Mouse (Mus musculus): ENCODE results near the gene Cphx1.
"Not testable (repeated sequence)": the region's sequence is repeated elsewhere in the genome, so short reads cannot be mapped to it uniquely, and the experiment has no call there.

Cphx1 gene

DNA sequence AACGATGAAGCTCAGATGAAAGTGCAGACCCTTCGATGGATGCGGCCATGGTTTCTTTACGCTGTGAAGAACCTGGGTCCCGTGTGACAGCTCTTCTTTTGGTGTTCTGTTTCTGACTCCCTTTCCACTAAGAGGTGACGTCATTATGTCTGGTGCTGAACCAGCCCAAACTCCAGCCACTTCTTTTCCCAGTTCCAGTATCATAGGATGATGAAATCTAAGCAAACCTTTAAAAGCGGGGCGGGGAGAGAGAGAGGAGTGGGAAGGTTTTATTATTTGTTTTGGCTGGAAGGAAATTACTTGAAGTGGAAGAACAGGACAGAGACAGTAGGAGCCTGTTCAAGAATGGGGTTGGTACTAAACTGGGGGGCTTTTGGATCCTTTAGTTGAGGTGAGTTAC, at the start of gene Cphx1:
Cphx1 (plus strand) TSS at position 301 of the 400 bp plus-strand sequence.
- not testable (repeated sequence) for DNase-seq (ENCODE audit: low read depth, low spot score)

DNA sequence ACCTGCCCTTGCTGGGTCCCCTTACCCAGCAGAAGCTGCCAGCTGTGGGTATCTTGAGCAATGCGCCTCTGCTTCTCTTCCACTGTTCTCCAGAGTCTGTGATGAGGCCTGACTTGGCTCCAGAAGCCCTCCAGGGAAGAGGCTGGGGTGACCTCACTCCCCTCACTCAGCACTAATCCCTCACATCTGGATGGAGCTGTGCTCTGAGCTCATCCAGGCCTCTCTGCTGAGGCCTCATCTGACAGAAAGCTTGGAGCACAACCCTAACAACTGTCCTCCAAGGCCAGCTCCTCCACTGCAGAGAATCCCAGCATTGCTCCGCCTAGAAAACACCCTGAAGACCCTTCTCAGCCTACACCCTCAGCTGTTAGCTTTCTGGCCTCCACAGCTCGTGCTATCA, 43.5 kb upstream of the Cphx1 start:
- not testable (repeated sequence) for DNase-seq (ENCODE audit: low read depth, low spot score)

- DNase-seq (ENCODE audit: low read depth, low spot score): not testable (repeated sequence)
Observed at GRCm38 (mm10) chr14:25895686-25896085, 42.4 kb upstream of the Cphx1 start.

DNA sequence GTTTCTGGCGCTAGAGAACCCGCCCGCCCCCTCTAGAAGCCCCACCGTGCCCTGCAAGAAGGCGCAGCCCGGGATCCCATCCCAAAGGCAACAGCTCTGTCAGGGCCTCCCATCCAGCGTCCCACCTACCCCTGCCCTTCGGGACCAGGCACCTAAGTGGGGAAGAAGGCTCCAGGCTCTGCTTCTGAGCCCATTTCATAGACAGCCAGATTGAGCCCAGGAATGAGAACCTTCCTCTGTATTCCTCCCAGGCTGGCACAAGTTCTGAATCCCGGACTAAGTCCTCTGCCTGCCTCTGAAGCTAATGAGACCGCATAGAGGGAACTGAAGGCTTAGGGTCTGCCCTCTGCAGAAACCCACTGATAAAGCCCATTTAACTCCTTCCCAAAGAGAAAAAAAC, 35.1 kb upstream of the Cphx1 start, which contains the start of gene Plac9a:
Plac9a (minus strand) TSS at position 101 of the 400 bp plus-strand sequence.
- DNase-seq (ENCODE audit: low read depth, low spot score): not testable (repeated sequence)

- DNase-seq (ENCODE audit: low read depth, low spot score): not testable (repeated sequence)
Observed at GRCm38 (mm10) chr14:25905243-25905642, 32.9 kb upstream of the Cphx1 start.

DNA sequence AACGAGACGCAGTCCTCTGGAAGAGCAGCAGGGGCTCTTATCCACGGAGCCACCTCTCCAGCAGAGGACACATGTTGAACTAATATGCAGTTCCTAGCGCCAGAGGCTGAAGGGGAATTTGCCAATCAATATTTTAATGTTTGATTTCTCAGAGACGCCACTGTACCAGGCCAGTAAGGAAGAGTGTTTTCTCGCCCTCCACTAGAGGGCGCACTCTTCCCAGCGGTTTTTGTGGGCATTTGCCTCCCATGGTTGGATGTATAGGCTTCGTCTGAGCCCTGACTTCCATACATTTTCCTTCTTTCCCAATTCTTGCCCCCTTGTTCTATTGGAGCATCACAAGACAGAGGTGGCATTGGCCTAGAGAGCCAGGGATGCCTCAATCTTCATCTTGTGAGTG, 30.8 kb upstream of the Cphx1 start:
- DNase-seq (ENCODE audit: low read depth, low spot score): not testable (repeated sequence)

DNA sequence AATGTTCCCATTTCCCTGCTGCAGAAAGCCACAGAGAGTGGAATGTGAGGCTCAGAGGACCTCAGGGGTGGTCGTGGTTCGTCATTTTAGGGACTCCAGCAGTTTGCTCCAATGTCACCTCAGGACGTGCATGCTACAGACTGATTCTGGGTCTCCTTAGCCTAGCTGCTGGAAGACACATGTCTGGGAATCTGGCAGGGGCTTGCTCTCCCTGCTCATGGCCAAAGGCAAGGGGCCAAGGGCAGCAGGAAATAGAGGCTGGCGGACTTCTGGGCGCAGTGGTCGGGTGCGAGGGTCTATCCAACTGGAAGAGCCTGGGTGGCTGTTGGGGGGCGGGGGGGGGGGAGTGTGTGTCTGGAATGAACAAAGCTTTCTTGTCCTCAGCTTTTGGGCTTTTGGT, 29.1 kb upstream of the Cphx1 start:
- DNase-seq (ENCODE audit: low read depth, low spot score): not testable (repeated sequence)

GRCm38 (mm10) chr14:25918427-25919170, 19.5 kb upstream of the Cphx1 start:
- DNase-seq (ENCODE audit: low read depth, low spot score): not testable (repeated sequence)

DNA sequence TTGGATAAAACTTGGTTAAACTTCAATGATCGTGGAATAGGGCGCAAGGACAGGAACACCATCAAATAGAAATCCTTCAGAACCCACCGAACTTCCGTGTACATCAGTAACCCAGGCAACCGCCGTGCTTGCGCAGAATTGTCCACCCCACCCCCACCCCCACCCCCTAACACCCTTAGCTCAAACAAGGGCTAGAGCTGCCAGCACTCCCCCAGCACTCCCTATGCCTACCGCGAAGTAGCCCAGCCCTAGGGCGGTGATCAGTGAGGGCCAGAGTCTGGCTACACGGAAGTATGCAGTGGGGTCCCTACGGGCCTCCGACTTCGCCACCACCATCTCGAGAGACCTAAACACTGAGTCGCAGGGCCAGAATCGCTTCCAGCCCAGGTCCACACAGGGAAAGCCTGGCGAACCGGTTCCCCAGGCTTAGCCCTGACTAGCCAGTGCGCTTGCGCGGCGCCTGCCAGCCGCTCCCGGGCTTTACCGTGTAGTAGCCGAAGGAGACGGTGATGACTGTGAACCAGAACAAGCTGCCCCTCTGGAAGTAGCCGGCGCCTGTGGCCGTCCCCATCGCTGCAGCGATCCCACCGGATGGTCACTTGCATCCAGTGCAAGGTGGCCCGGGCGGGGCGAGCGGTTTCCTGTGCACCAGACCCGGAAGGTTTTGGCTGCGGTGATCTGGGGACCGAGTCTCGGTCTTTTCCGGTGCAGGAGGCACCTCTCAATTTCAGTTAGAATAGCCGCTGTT, 11.1 kb upstream of the Cphx1 start:
- DNase-seq (ENCODE audit: low read depth, low spot score): not testable (repeated sequence)

DNA sequence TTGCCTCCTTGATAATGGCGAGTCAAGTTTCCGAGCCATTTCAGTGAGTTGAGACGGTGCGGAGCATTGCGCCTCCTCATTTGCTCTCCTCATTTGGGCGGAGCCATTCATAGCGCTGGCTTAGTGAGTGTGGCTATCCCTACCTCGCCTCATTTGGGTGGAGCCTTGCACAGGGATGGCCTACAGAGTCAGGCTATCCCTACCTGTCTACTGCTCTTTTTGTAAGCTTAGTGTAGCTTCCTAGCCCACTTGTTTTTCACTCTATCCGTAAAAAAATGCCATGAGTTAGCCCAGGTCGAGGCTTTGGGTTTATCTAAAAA, 10.6 kb upstream of the Cphx1 start, which contains the start of gene Tmem254a:
Tmem254a (minus strand) TSS at position 111 of the 320 bp plus-strand sequence.
- DNase-seq (ENCODE audit: low read depth, low spot score): not testable (repeated sequence)

DNA sequence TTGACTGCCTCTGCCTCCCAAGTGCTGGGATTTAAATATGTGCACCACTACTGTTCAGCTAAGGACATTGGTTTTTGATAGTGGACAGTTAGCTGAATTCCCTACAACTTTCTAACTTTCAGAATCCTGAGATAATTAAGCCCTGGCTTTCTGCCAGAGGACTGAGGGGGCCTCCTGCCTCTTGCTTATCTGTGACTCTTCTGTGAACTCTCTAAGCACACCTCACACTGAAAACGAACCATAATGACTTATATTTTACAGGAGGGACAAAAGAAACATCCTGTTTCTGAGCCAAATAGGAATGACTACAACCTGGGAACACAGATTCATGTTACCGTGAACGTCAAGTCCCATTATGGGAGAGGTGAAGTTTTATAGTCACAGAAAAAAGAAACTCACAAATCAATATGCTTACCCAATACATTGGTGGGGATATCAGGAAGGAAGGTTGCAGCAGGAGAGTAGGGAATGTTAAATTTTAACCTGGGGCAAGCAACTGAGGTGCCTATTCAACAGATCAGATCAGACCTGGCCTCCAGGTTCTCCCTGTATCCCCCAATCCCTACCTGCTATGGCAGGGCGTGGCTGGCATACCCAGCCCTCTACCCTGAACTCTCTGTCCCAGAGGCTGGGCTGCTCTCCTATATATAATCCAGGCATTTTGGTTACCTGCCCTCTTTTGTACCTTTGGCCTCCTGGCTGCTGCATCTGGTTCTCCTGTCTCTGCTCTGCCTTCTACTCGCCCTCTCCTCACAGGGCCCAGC, 1.1 kb upstream of the Cphx1 start:
- DNase-seq (ENCODE audit: low read depth, low spot score): not testable (repeated sequence)

- not testable (repeated sequence) for DNase-seq (ENCODE audit: low read depth, low spot score)
Observed at GRCm38 (mm10) chr14:25957861-25958260, 19.8 kb downstream of the Cphx1 start.

- DNase-seq (ENCODE audit: low read depth, low spot score): not testable (repeated sequence)
Observed at GRCm38 (mm10) chr14:25978371-25979241, 40.5 kb downstream of the Cphx1 start, which contains the start of gene Duxbl1. Gene Duxbl1 (plus strand): TSS chr14:25978577.

- DNase-seq (ENCODE audit: low read depth, low spot score): not testable (repeated sequence)
Observed at GRCm38 (mm10) chr14:25979242-25979941, 41.3 kb downstream of the Cphx1 start.

- not testable (repeated sequence) for DNase-seq (ENCODE audit: low read depth, low spot score)
Observed at GRCm38 (mm10) chr14:25981880-25982279, 43.8 kb downstream of the Cphx1 start.

Measured in CD4-positive helper T cell, adult 2 months (primary cell).